10 mouse cellular contexts compared by ENCODE assay signal in genomic region chr5:146939109-146939796, GRCm38 (mm10). TPM values are rescaled to one million over a fixed set of nuclear protein-coding genes. Genes with fewer than 3 reads are reported as not detected.
A peak's percentile ranks its signal among the peaks of the same experiment; 100 is the strongest.
DNase-seq lines count a peak whose midpoint lies in the region; ATAC-seq and TF ChIP-seq lines count a peak whose summit lies in the region.
"Had no signal": no experiment of that assay in that cellular context is flagged by ENCODE, and none has a peak within 500 bp of the region (broad histone marks: within the 10 kb centered on the region; RNA-seq: fewer than 3 reads in every experiment).

No protein-coding gene starts in this region.

- H3K27ac ChIP-seq in liver, postnatal 0 days (ENCODE audit: low read depth): no peak overlapping the region
- H3K27ac ChIP-seq: liver, embryonic 15.5 days had no signal

- no peaks in the 10 kb centered on the region for H3K36me3 ChIP-seq in liver, postnatal 0 days (replicated peaks; ENCODE audit: insufficient read depth, low read length)
- H3K36me3 ChIP-seq: liver, embryonic 15.5 days had no signal

- intact Hi-C loops in left cerebral cortex, postnatal 4 days (cut with DNase I): no loop called here
- intact Hi-C loops in left cerebral cortex, postnatal 10 days (cut with DNase I): loop anchor here (5.0 kb wide), 1 partner anchor 363 kb away; no protein-coding TSS in a partner anchor

- no peak for TF ChIP-seq EP300 in liver, postnatal 0 days (IDR thresholded peaks at IDR 0.05; ENCODE audit: low read depth)

- no peaks in the 10 kb centered on the region for H3K27me3 ChIP-seq in liver, postnatal 0 days (ENCODE audit: insufficient read depth, low read length)
- H3K27me3 ChIP-seq: liver, embryonic 15.5 days had no signal

- no peak overlapping the region for H3K4me2 ChIP-seq in liver, postnatal 0 days (ENCODE audit: low read depth, low read length)
- H3K4me2 ChIP-seq: liver, embryonic 15.5 days had no signal

- DNase-seq in adrenal gland, postnatal 14 days: peak; percentile 32
- no peak for DNase-seq in adrenal gland, postnatal 36 days
- peak; percentile 78 for DNase-seq in left cerebral cortex, postnatal 4 days
- DNase-seq in left cerebral cortex, postnatal 10 days (ENCODE audit: extremely low spot score in 1 of 2, low spot score in 2 of 2): no peak
- peak; percentile 91 for DNase-seq in ZHBTc4 (ENCODE audit: low read depth, low spot score)
- DNase-seq in liver, postnatal 0 days: no peak
- DNase-seq in adrenal gland, postnatal 10 days: no peak
- no peak for DNase-seq in lung, postnatal 36 days

- no peaks in the 10 kb centered on the region for H3K9me3 ChIP-seq in liver, postnatal 0 days (ENCODE audit: low read length)
- H3K9me3 ChIP-seq: liver, embryonic 15.5 days had no signal

- H3K9ac ChIP-seq in liver, postnatal 0 days (replicated peaks): no peak overlapping the region
- H3K9ac ChIP-seq: liver, embryonic 15.5 days had no signal

- no peaks in the 10 kb centered on the region for H3K4me1 ChIP-seq in liver, postnatal 0 days (ENCODE audit: insufficient read depth)
- H3K4me1 ChIP-seq: liver, embryonic 15.5 days had no signal

- 0 out of 2 replicates have a peak, but pooled peaks have one; percentile 7 for ATAC-seq in liver, postnatal 0 days

- H3K4me3 ChIP-seq in liver, postnatal 0 days (ENCODE audit: low read depth, low read length): no peak overlapping the region
- H3K4me3 ChIP-seq: erythroblast, embryonic 14.5 days; liver, embryonic 15.5 days had no signal

- peak; percentile 57 for TF ChIP-seq CTCF in liver, postnatal 0 days (IDR thresholded peaks at IDR 0.05; ENCODE audit: low read depth)

- 83% methylated on average over 16 of the region's 16 CpGs for WGBS in liver, postnatal 0 days (ENCODE audit: insufficient replicate concordance)

RNA-seq across cellular contexts. Expression of gene Gtf3a, which starts 9.2 kb away (rescaled TPM):
- total RNA-seq in adrenal gland, postnatal 14 days (2021): 32.3 and 34.8 TPM in 2 replicates
- 10 to 100 TPM; 26.6 to 33.1 TPM for total RNA-seq in adrenal gland, postnatal 36 days (2021)
- total RNA-seq in left cerebral cortex, postnatal 4 days (2021): 10 to 100 TPM; 43.5 to 49.4 TPM
- total RNA-seq in left cerebral cortex, postnatal 10 days (2021): 10 to 100 TPM; 31.0 to 32.9 TPM
- polyA plus RNA-seq in liver, postnatal 0 days (2015; fragmentation: Nextera tagmentation; extraction: Ambion mirVana): 31.6 and 33.5 TPM in 2 replicates
- total RNA-seq in adrenal gland, postnatal 10 days (2021): 10 to 100 TPM; 34.8 to 39.8 TPM

RNA-seq across cellular contexts. Expression of gene Mtif3, which starts 24.3 kb away (rescaled TPM):
- total RNA-seq in adrenal gland, postnatal 14 days (2021): 28.5 and 31.7 TPM in 2 replicates
- 10 to 100 TPM; 24.0 to 31.5 TPM for total RNA-seq in adrenal gland, postnatal 36 days (2021)
- total RNA-seq in left cerebral cortex, postnatal 4 days (2021): 10 to 100 TPM; 16.0 to 16.6 TPM
- 10 to 100 TPM; 18.6 to 19.6 TPM for total RNA-seq in left cerebral cortex, postnatal 10 days (2021)
- 12.5 and 12.7 TPM in 2 replicates for polyA plus RNA-seq in liver, postnatal 0 days (2015; fragmentation: Nextera tagmentation; extraction: Ambion mirVana)
- 10 to 100 TPM; 28.9 to 36.7 TPM for total RNA-seq in adrenal gland, postnatal 10 days (2021)

Comparison
In these comparisons a context has a peak if more than half of its experiments do, and no peak if none do; other contexts are left out.
1. DNase-seq: peak in adrenal gland, postnatal 14 days (single experiment), left cerebral cortex, postnatal 4 days (single experiment) and ZHBTc4 (single experiment); none in adrenal gland, postnatal 36 days (0 of 2), left cerebral cortex, postnatal 10 days (0 of 2), liver, postnatal 0 days (single experiment), adrenal gland, postnatal 10 days (single experiment) and lung, postnatal 36 days (single experiment).